Mouse (Mus musculus) brain, embryonic 14.5 days (tissue): ENCODE measurements at regions not wholly inside any gene's neighbourhood (a gene's known extent, or its start where the extent isn't known, plus 50 kb on each side); places are given as distances from the start of the nearest gene placed in this dataset.

Source experiments
- CTCF ChIP-seq: fragments of 200-500 bp; IDR thresholded peaks from 2 replicates; pipeline ENCODE4 v1.5.1; 2012; ENCODE audit warnings: inconsistent platforms, mild to moderate bottlenecking, moderate library complexity, borderline replicate concordance; ENCODE audit not compliant: insufficient read depth, insufficient read length; ENCODE audit errors: extremely low read depth
- POLR2A ChIP-seq: fragments of 200-500 bp; IDR thresholded peaks from 2 replicates; pipeline ENCODE4 v1.6.1; 2012; ENCODE audit warnings: mild to moderate bottlenecking, inconsistent platforms, borderline replicate concordance; ENCODE audit not compliant: poor library complexity, insufficient read depth, insufficient read length, severe bottlenecking; ENCODE audit errors: extremely low read depth

GRCm38 (mm10) chr10:38381873-38382296 lies 439.7 kb downstream of the Rfpl4b start:
- TF ChIP-seq CTCF (no peak), POLR2A (no peak)
